Mouse (Mus musculus) megakaryocyte, embryonic 14.5 days (primary cell): ENCODE results near the gene Timeless. TPM values are rescaled to one million over a fixed set of nuclear protein-coding genes. Genes with fewer than 3 reads are reported as not detected.
A peak's percentile ranks its signal among the peaks of the same experiment; 100 is the strongest.

Experiments
- H3K27me3 ChIP-seq: replicated peaks from 2 replicates; pipeline ENCODE3; 2012; ENCODE audit warnings: inconsistent platforms
- H3K36me3 ChIP-seq: replicated peaks from 2 replicates; pipeline ENCODE3; 2012; ENCODE audit warnings: low read length, inconsistent platforms, mixed read lengths
- H3K4me1 ChIP-seq: 2 replicates; pipeline ENCODE4 v1.6.1; 2012; ENCODE audit warnings: inconsistent platforms
- H3K4me3 ChIP-seq: replicated peaks from 2 replicates; pipeline ENCODE3; 2012; ENCODE audit warnings: moderate library complexity, mild to moderate bottlenecking, inconsistent platforms
- H3K9me3 ChIP-seq: 2 replicates; pipeline ENCODE4 v1.6.1; 2012; ENCODE audit warnings: inconsistent platforms
- FLI1 ChIP-seq: IDR thresholded peaks from 2 replicates; pipeline ENCODE4 v1.6.1; 2012; ENCODE audit warnings: low read length, inconsistent platforms, mixed read lengths
- GATA1 ChIP-seq: IDR thresholded peaks from 3 replicates; pipeline ENCODE4 v1.6.1; 2012; ENCODE audit warnings: mixed read lengths, low read length, inconsistent platforms, borderline replicate concordance
- polyA plus RNA-seq: library from polyadenylated mRNA; stranded (reverse); fragments of >175 nt; gene quantifications from 2 replicates; pipeline ENCODE4 v1.2.3, GENCODE M21; 2012; ENCODE audit warnings: low replicate concordance; ENCODE audit not compliant: insufficient read depth

The Timeless gene
- polyA plus RNA-seq, 1 experiment = 8.3 TPM

DNA sequence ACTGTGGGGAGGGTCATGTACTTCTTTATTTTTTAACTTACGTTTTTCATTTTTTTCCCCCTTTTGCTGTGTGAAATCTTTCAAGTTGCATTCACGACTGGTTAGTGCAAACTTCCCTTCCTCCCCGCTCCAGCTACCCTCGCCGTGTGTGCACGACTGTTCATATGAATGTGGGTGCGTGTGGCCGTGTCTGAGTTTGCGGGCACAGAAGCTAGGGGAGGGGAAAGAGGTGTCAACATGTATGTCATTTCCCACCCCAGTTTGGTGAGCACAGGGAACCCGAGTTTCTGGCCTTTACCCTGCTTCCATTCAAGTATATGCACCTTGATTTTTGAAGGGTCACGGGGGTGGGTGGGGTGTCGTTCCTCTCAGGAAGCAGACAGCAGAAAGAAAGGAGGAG is 1.3 kb upstream of the Timeless start:
- Histone ChIP-seq H3K27me3 (peaks cover 3% of the 10 kb centered on the region), H3K4me3 (peak overlapping the region; percentile 96), H3K36me3 (peaks cover 2% of the 10 kb centered on the region), H3K4me1 (peaks cover 27% of the 10 kb centered on the region), H3K9me3 (no peaks in the 10 kb centered on the region)
- TF ChIP-seq FLI1 (no peak), GATA1 (no peak)

GRCm38 (mm10) chr10:128231146-128231545 is 719 bp upstream of the Timeless start:
- Histone ChIP-seq H3K9me3 (no peaks in the 10 kb centered on the region), H3K4me1 (peaks cover 26% of the 10 kb centered on the region), H3K27me3 (peaks cover 3% of the 10 kb centered on the region), H3K36me3 (peaks cover 2% of the 10 kb centered on the region), H3K4me3 (peak overlapping the region; percentile 96)
- TF ChIP-seq FLI1 (no peak), GATA1 (no peak)

DNA sequence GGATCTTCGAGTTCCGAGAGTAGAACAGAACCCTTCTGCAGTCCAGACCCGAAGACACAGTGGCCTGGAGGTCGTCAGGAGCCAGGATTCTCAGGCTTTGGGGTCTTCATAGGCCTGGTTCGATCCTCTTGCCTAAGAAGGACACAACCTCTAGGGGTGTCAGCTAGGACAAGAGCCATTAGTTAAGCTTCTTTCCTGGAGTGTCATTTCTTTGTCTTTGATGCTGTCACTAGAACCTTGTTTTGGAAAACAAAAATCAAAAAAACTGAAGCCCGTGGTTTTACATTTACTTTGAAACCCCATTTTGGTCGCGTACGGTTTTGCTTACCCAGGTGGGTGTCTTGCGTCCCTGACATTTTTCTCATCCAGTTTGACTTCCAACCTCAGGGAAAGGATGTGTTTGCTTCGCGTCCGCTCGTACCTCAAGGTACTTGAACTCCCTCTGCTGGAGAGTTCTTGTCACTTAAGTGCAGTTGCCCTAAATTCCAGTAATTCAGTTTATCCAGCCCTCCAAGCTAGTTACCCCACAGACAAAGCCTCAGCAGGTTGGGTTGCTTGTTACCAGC is 638 bp downstream of the Timeless start:
- no peaks in the 10 kb centered on the region for H3K9me3 ChIP-seq
- TF ChIP-seq GATA1 (no peak), FLI1 (no peak)
- no peaks in the 10 kb centered on the region for H3K27me3 ChIP-seq
- peak overlapping the region; percentile 96 for H3K4me3 ChIP-seq
- H3K4me1 ChIP-seq = peaks cover 29% of the 10 kb centered on the region
- H3K36me3 ChIP-seq = peaks cover 2% of the 10 kb centered on the region

- H3K4me1 ChIP-seq = peaks cover 48% of the 10 kb centered on the region
- TF ChIP-seq GATA1 (no peak), FLI1 (no peak)
- H3K27me3 ChIP-seq = no peaks in the 10 kb centered on the region
- no peak overlapping the region for H3K4me3 ChIP-seq
- no peaks in the 10 kb centered on the region for H3K9me3 ChIP-seq
- peaks cover 19% of the 10 kb centered on the region for H3K36me3 ChIP-seq
These were observed 4.5 kb downstream of the Timeless start for GRCm38 (mm10) chr10:128236321-128236720.

- Histone ChIP-seq H3K4me1 (peaks cover 44% of the 10 kb centered on the region), H3K36me3 (peaks cover 32% of the 10 kb centered on the region), H3K27me3 (no peaks in the 10 kb centered on the region), H3K4me3 (no peak overlapping the region), H3K9me3 (no peaks in the 10 kb centered on the region)
- TF ChIP-seq GATA1 = no peak
These were observed 6.1 kb downstream of the Timeless start for GRCm38 (mm10) chr10:128237807-128238480.

- H3K9me3 ChIP-seq = no peaks in the 10 kb centered on the region
- no peaks in the 10 kb centered on the region for H3K27me3 ChIP-seq
- no peak for TF ChIP-seq FLI1
- no peak for TF ChIP-seq GATA1
- no peak overlapping the region for H3K4me3 ChIP-seq
- H3K4me1 ChIP-seq = peaks cover 40% of the 10 kb centered on the region
- H3K36me3 ChIP-seq = peaks cover 42% of the 10 kb centered on the region
These were observed 7.3 kb downstream of the Timeless start for GRCm38 (mm10) chr10:128239140-128239539.

GRCm38 (mm10) chr10:128240131-128240530 is 8.3 kb downstream of the Timeless start:
- H3K27me3 ChIP-seq = no peaks in the 10 kb centered on the region
- peaks cover 35% of the 10 kb centered on the region for H3K4me1 ChIP-seq
- no peak overlapping the region for H3K4me3 ChIP-seq
- peaks cover 50% of the 10 kb centered on the region for H3K36me3 ChIP-seq
- TF ChIP-seq FLI1 (no peak), GATA1 (no peak)
- no peaks in the 10 kb centered on the region for H3K9me3 ChIP-seq

- H3K9me3 ChIP-seq = no peaks in the 10 kb centered on the region
- H3K4me3 ChIP-seq = no peak overlapping the region
- TF ChIP-seq GATA1 = no peak
- no peak for TF ChIP-seq FLI1
- H3K4me1 ChIP-seq = peaks cover 30% of the 10 kb centered on the region
- H3K36me3 ChIP-seq = peaks cover 78% of the 10 kb centered on the region
- H3K27me3 ChIP-seq = no peaks in the 10 kb centered on the region
These were observed 11.4 kb downstream of the Timeless start for GRCm38 (mm10) chr10:128243252-128243651.

DNA sequence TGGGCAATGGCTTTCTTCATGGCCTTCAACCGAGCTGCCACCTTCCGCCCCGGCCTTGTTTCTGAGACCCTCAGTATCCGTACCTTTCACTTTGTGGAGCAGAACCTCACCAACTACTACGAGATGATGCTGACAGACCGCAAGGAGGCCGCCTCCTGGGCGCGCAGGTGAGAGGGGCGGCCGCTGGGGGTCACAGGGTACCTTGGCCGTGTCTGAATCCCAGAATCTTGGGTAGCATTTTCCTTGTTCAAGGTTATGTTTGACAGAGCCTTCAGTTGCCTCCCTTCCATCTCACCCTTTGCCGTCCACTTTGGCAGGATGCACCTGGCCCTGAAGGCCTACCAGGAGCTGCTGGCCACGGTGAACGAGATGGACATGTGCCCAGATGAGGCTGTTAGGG is 12.3 kb downstream of the Timeless start:
- Histone ChIP-seq H3K36me3 (peaks cover 87% of the 10 kb centered on the region), H3K9me3 (no peaks in the 10 kb centered on the region), H3K4me1 (peaks cover 23% of the 10 kb centered on the region), H3K27me3 (no peaks in the 10 kb centered on the region), H3K4me3 (no peak overlapping the region)
- TF ChIP-seq FLI1 = no peak
- no peak for TF ChIP-seq GATA1

GRCm38 (mm10) chr10:128247020-128247732 is 15.3 kb downstream of the Timeless start:
- Histone ChIP-seq H3K27me3 (no peaks in the 10 kb centered on the region), H3K4me1 (peaks cover 10% of the 10 kb centered on the region; the same call in 1 of the 2 replicates), H3K36me3 (peaks cover 94% of the 10 kb centered on the region), H3K9me3 (no peaks in the 10 kb centered on the region), H3K4me3 (no peak overlapping the region)
- TF ChIP-seq GATA1 (no peak), FLI1 (no peak)
